Mouse (Mus musculus): ENCODE measurements around the gene Atp1a1.

Gene Atp1a1

GRCm38 (mm10) chr3:101604550-101605223 lies at the start of gene Atp1a1:
Atp1a1 (minus strand) TSS chr3:101604684.
- peak; percentile 92 for DNase-seq (ENCODE audit: low read depth, low spot score)

- DNase-seq (ENCODE audit: low read depth, low spot score) = no peak
Measured at GRCm38 (mm10) chr3:101653446-101653845, 49.0 kb upstream of the Atp1a1 start.

- no peak for DNase-seq (ENCODE audit: low read depth, low spot score)
Measured at GRCm38 (mm10) chr3:101652967-101653366, 48.5 kb upstream of the Atp1a1 start.

GRCm38 (mm10) chr3:101650328-101650727 lies 45.8 kb upstream of the Atp1a1 start:
- DNase-seq (ENCODE audit: low read depth, low spot score) = no peak

- DNase-seq (ENCODE audit: low read depth, low spot score) = no peak
Measured at GRCm38 (mm10) chr3:101649271-101649670, 44.8 kb upstream of the Atp1a1 start.

- no peak for DNase-seq (ENCODE audit: low read depth, low spot score)
Measured at GRCm38 (mm10) chr3:101648096-101648793, 43.8 kb upstream of the Atp1a1 start.

GRCm38 (mm10) chr3:101646806-101647205 lies 42.3 kb upstream of the Atp1a1 start:
- no peak for DNase-seq (ENCODE audit: low read depth, low spot score)

- DNase-seq (ENCODE audit: low read depth, low spot score) = no peak
Measured at GRCm38 (mm10) chr3:101645569-101646106, 41.2 kb upstream of the Atp1a1 start.

- DNase-seq (ENCODE audit: low read depth, low spot score) = no peak
Measured at GRCm38 (mm10) chr3:101644062-101644802, 39.7 kb upstream of the Atp1a1 start.

- no peak for DNase-seq (ENCODE audit: low read depth, low spot score)
Measured at GRCm38 (mm10) chr3:101643264-101643663, 38.8 kb upstream of the Atp1a1 start.

- no peak for DNase-seq (ENCODE audit: low read depth, low spot score)
Measured at GRCm38 (mm10) chr3:101638223-101638622, 33.7 kb upstream of the Atp1a1 start.

- DNase-seq (ENCODE audit: low read depth, low spot score) = no peak
Measured at GRCm38 (mm10) chr3:101636510-101636909, 32.0 kb upstream of the Atp1a1 start.

- DNase-seq (ENCODE audit: low read depth, low spot score) = no peak
Measured at GRCm38 (mm10) chr3:101636086-101636485, 31.6 kb upstream of the Atp1a1 start.

GRCm38 (mm10) chr3:101634141-101634900 lies 29.8 kb upstream of the Atp1a1 start:
- DNase-seq (ENCODE audit: low read depth, low spot score) = no peak

GRCm38 (mm10) chr3:101628255-101628654 lies 23.8 kb upstream of the Atp1a1 start:
- no peak for DNase-seq (ENCODE audit: low read depth, low spot score)

- no peak for DNase-seq (ENCODE audit: low read depth, low spot score)
Measured at GRCm38 (mm10) chr3:101624287-101624686, 19.8 kb upstream of the Atp1a1 start.

GRCm38 (mm10) chr3:101619017-101619416 lies 14.5 kb upstream of the Atp1a1 start:
- DNase-seq (ENCODE audit: low read depth, low spot score) = no peak

- no peak for DNase-seq (ENCODE audit: low read depth, low spot score)
Measured at GRCm38 (mm10) chr3:101618505-101618904, 14.0 kb upstream of the Atp1a1 start.

- no peak for DNase-seq (ENCODE audit: low read depth, low spot score)
Measured at GRCm38 (mm10) chr3:101617451-101617850, 13.0 kb upstream of the Atp1a1 start.

GRCm38 (mm10) chr3:101617007-101617406 lies 12.5 kb upstream of the Atp1a1 start:
- DNase-seq (ENCODE audit: low read depth, low spot score) = no peak

- no peak for DNase-seq (ENCODE audit: low read depth, low spot score)
Measured at GRCm38 (mm10) chr3:101615856-101616255, 11.4 kb upstream of the Atp1a1 start.
